Mouse (Mus musculus) v-Abl transformed pro-B cells (cell line): ENCODE measurements around the gene Elobl.

Source experiments
- in situ Hi-C, 2 experiments: fragments of 400-800 bp; cut with MboI; formaldehyde crosslinking; loops; one replicate each; pipeline ENCODE4 v1.15.1; 2025; ENCODE audit not compliant: unreplicated experiment in 2 of 2

The Elobl gene

GRCm38 (mm10) chr11:88993186-88993585 lies 26.5 kb upstream of the Elobl start:
- in situ Hi-C loops: loop anchor here (5.0 to 25.0 kb wide), 7 partner anchors 44 to 1174 kb away; partner anchors contain the start of genes Dgke (in 1 of the 2) and Nog (in 1 of the 2)

GRCm38 (mm10) chr11:88989530-88989929 lies 22.8 kb upstream of the Elobl start:
- in situ Hi-C loops: loop anchor here (25.0 kb wide), 3 partner anchors 323 to 998 kb away; partner anchors contain the start of gene Nog (in 1 of the 2)

GRCm38 (mm10) chr11:88988956-88989355 lies 22.2 kb upstream of the Elobl start:
- in situ Hi-C loops: loop anchor here (25.0 kb wide), 3 partner anchors 323 to 998 kb away; partner anchors contain the start of gene Nog (in 1 of the 2)

DNA sequence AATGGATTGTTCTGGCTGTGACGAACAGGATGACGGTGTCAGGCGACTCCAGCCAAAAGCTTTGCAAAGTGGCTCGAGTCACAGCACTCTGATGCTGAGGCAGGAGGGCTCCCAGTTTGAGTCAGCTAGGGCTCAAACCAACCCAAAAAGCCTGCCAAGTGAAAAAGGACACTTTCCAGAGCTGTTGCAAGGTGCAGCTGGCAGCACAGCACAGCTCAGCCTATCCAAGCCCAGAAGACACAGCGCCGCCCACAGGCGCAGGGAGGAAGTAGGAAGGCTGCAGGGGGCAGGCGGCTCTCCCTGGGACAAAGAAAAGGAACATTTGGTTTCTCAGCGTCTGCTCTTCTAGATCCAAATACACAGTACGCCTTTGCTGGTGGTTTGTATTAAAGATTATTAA lies 19.9 kb upstream of the Elobl start:
- in situ Hi-C loops: loop anchor here (25.0 kb wide), 3 partner anchors 326 to 1001 kb away; partner anchors contain the start of gene Nog (in 1 of the 2)

GRCm38 (mm10) chr11:88981337-88981736 lies 14.6 kb upstream of the Elobl start:
- in situ Hi-C loops: loop anchor here (25.0 kb wide), 3 partner anchors 331 to 1006 kb away; partner anchors contain the start of gene Nog (in 1 of the 2)

DNA sequence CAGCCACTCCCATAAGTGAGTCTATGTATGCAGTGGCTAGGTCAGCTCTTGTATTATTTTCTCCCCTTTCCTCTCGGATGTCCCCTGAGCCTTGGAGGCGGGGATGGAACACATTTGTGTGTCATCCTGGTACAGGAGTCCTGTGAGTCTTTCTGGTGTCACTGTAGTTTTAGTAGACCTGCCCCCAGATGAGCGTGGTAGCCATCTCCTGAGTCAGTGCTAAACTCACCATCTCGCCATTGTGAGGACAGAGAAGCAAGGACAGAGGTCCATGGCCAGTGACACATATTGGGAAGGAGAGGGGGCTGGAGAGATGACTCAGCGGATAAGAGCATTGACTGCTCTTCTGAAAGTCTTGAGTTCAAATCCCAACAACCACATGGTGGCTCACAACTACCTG lies 10.5 kb upstream of the Elobl start:
- in situ Hi-C loops: loop anchor here (25.0 kb wide), 3 partner anchors 335 to 1010 kb away; partner anchors contain the start of gene Nog (in 1 of the 2)

- in situ Hi-C loops: loop anchor here (25.0 kb wide), 3 partner anchors 336 to 1011 kb away; partner anchors contain the start of gene Nog (in 1 of the 2)
Observed at GRCm38 (mm10) chr11:88976320-88976719, 9.6 kb upstream of the Elobl start.

GRCm38 (mm10) chr11:88973776-88974701 lies 7.3 kb upstream of the Elobl start:
- in situ Hi-C loops: loop anchor here in 1 of 2 experiments (5.0 kb wide), 1 partner anchor 67 kb away; no protein-coding TSS in a partner anchor

DNA sequence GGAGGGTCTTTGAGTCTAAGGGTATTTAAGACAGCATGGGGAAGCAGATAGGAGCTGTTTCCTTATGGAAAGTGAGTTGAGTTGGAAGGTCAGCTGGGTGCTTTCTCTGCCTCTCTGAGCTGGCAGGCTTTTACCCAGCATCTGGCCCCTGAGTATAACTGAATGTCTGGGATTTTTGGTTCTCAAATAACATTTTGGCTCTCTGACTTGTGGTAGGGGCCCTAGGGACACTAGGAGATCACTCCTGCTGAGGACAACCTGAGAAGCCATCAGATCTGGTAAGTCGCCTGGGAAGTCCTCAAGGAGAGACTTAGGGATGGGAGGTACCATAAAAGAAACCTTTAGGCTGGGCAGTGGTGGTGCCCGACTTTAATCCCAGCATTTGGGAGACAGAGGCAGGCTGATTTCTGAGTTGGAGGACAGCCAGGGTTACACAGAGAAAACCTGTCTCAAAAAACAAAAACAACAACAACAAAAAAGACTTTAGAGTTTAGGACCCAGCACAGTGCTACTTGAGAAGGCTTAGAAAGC lies 3.5 kb upstream of the Elobl start, which contains the start of gene Coil:
Coil (plus strand) TSS at position 51 of the 531 bp plus-strand sequence.
- in situ Hi-C loops: loop anchor here in 1 of 2 experiments (5.0 kb wide), 1 partner anchor 63 kb away; no protein-coding TSS in a partner anchor

- in situ Hi-C loops: loop anchor here (10.0 kb wide), 2 partner anchors 94 to 114 kb away; partner anchors contain the start of gene Akap1 (in 1 of the 2)
Observed at GRCm38 (mm10) chr11:88958851-88959250, 7.9 kb downstream of the Elobl start.

- in situ Hi-C loops: loop anchor here (10.0 kb wide), 2 partner anchors 91 to 111 kb away; partner anchors contain the start of gene Akap1 (in 1 of the 2)
Observed at GRCm38 (mm10) chr11:88955217-88955969, 11.3 kb downstream of the Elobl start, which contains the start of gene Scpep1. Gene Scpep1 (minus strand): TSS chr11:88955465.

DNA sequence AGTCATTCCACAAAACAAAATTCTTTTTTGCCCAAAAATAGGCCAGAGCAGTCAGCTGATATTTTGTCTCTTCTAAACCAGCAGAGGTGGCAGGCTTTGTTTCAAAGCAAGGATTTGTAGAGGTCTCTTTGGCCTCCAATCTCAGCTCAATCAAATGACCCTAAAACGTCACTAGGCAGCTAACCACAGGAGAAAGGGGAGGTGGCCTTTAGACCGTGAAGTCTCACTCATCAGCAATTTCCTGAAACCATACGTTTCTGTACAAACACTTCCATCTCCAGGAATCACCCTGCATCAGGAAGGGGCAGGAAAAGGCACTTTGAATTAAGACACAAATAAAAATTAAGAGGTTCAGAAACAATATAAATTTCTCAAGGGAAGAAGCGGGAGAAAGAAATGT lies 11.9 kb downstream of the Elobl start:
- in situ Hi-C loops: loop anchor here (5.0 to 10.0 kb wide), 3 partner anchors 48 to 110 kb away; partner anchors contain the start of gene Akap1 (in 1 of the 2)

GRCm38 (mm10) chr11:88953582-88953981 lies 13.1 kb downstream of the Elobl start:
- in situ Hi-C loops: loop anchor here (5.0 to 10.0 kb wide), 3 partner anchors 46 to 109 kb away; partner anchors contain the start of gene Akap1 (in 1 of the 2)

- in situ Hi-C loops: loop anchor here (5.0 to 10.0 kb wide), 3 partner anchors 45 to 107 kb away; partner anchors contain the start of gene Akap1 (in 1 of the 2)
Observed at GRCm38 (mm10) chr11:88952117-88952516, 14.6 kb downstream of the Elobl start.

- in situ Hi-C loops: loop anchor here (5.0 to 10.0 kb wide), 3 partner anchors 44 to 107 kb away; partner anchors contain the start of gene Akap1 (in 1 of the 2)
Observed at GRCm38 (mm10) chr11:88951576-88951975, 15.2 kb downstream of the Elobl start.

- in situ Hi-C loops: loop anchor here (5.0 to 10.0 kb wide), 3 partner anchors 43 to 106 kb away; partner anchors contain the start of gene Akap1 (in 1 of the 2)
Observed at GRCm38 (mm10) chr11:88950640-88951250, 16.0 kb downstream of the Elobl start.

DNA sequence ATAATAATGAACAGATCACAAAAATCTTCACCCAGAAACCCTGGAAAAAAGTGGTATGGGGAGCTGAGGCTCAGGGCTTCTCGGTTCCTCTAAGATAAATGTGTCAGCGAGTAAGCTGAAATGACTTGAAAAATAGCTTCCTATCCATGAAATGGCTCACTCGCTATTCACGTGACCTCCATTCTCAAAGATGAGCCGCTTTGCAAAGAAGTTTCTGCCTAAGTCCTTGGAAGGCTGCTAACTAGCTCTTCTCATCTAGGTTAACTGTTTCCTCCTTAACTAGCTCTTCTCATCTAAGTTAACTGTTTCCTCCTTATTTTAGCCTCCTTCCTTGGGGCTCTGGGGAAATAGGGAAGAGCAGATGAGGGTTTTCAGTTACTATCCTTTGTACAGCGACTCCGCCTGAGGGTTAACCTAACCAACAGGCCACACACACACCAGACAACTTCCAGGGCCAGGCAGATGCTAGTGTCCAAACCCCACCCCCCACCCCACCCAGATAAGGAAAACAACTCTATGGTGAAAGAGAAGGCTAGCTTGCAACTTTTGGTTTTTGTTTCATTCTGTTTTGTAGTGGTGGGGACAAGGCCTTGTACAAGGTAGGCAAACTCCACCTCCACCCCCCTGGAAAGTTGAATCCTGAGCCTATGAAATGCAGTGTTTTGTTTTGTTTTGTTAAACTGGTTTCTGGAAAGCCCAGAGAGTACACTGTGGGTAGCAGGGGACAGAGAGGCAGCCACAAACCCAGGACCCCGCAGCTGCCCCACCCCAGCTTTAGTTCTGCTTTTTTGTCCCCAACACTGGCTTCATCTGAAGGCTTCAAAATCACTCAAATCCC lies 16.7 kb downstream of the Elobl start:
- in situ Hi-C loops: loop anchor here (5.0 to 10.0 kb wide), 3 partner anchors 43 to 105 kb away; partner anchors contain the start of gene Akap1 (in 1 of the 2)

GRCm38 (mm10) chr11:88948896-88949295 lies 17.8 kb downstream of the Elobl start:
- in situ Hi-C loops: no loop called here
